Mouse (Mus musculus): ENCODE measurements around the gene Gabrg3.

DNA sequence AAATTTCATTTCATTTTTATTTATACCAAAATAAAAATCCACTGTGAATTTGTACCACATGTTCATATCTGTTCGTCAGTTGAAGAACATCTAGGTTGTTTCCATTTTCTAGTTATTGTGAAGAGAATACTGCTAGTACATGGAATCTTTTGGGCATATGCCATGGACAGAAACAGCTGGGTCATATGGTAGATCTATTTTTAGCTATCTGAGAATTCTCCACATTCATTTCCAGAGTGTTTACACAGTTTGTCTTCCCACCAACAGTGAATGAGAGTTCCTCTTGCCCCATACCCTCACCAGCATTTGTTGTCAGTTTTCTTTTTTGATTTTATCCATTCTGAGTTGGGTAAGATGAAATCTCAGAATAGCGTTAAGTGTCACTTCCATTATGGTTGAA is 75.0 kb downstream of the Gabrg3 start:
- TF ChIP-seq POLR2A (IDR thresholded peaks at IDR 0.05; ENCODE audit: extremely low read depth, insufficient read depth, low read length) (no peak), CTCF (IDR thresholded peaks at IDR 0.05; ENCODE audit: low read depth, low read length) (no peak)

Measured in liver, adult 2 months (tissue).